Mouse (Mus musculus): ENCODE measurements around the gene Rb1. TPM values are rescaled to one million over a fixed set of nuclear protein-coding genes. Genes with fewer than 3 reads are reported as not detected.
A peak's percentile ranks its signal among the peaks of the same experiment; 100 is the strongest.

Gene Rb1
- polyA plus RNA-seq (2012; rRNA removed), result 5.0 and 9.0 TPM in 2 replicates

GRCm38 (mm10) chr14:73325456-73326381, at the start of gene Rb1:
Gene Rb1 (minus strand): TSS chr14:73325822.
- DNase-seq (ENCODE audit: low read depth, low spot score), result no peak
- under 1% methylated on average over 123 of the region's 135 CpGs for WGBS

- DNase-seq (ENCODE audit: low read depth, low spot score), result peak; percentile 73
- WGBS, result 12% methylated on average over 11 of the region's 11 CpGs
These were observed 48.8 kb upstream of the Rb1 start for GRCm38 (mm10) chr14:73374315-73374890.

GRCm38 (mm10) chr14:73373606-73374005, 48.0 kb upstream of the Rb1 start:
- DNase-seq (ENCODE audit: low read depth, low spot score), result no peak
- WGBS, result 38% methylated on average over 8 of the region's 8 CpGs

DNA sequence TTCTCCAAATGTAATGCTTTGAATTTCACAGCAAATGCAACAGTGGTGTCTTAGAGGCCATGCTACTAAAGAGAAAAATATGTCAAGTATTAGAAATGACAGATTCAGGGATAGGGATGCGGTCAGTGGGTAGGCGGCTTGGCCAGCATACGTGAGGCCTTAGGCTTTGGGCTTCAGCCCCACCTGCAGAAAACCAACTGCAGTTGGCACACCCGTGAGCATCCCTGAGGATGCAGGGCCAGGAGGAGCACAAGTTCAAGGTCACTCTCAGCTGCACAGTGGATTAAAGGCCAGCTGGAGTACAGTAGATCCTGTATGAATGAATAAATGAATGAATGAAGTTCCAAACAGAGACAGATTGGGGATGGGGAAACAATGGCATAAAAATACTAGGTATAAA, 47.4 kb upstream of the Rb1 start:
- no peak for DNase-seq (ENCODE audit: low read depth, low spot score)
- WGBS, result 83% methylated on average over 4 of the region's 4 CpGs

- WGBS, result 60% methylated on average over 4 of the region's 4 CpGs
- no peak for DNase-seq (ENCODE audit: low read depth, low spot score)
These were observed 46.0 kb upstream of the Rb1 start for GRCm38 (mm10) chr14:73371577-73371976.

GRCm38 (mm10) chr14:73370695-73371372, 45.2 kb upstream of the Rb1 start:
- 70% methylated on average over 23 of the region's 23 CpGs for WGBS
- DNase-seq (ENCODE audit: low read depth, low spot score), result no peak

- DNase-seq (ENCODE audit: low read depth, low spot score), result no peak
- 70% methylated on average over 11 of the region's 11 CpGs for whole genome bisulfite sequencing
These were observed 44.6 kb upstream of the Rb1 start for GRCm38 (mm10) chr14:73370078-73370670.

- no peak for DNase-seq (ENCODE audit: low read depth, low spot score)
- WGBS, result 65% methylated on average over 4 of the region's 4 CpGs
These were observed 44.0 kb upstream of the Rb1 start for GRCm38 (mm10) chr14:73369634-73370033.

- WGBS, result 64% methylated on average over 13 of the region's 13 CpGs
- no peak for DNase-seq (ENCODE audit: low read depth, low spot score)
These were observed 43.3 kb upstream of the Rb1 start for GRCm38 (mm10) chr14:73368966-73369365.

GRCm38 (mm10) chr14:73368221-73368620, 42.6 kb upstream of the Rb1 start:
- no peak for DNase-seq (ENCODE audit: low read depth, low spot score)
- 93% methylated on average over 13 of the region's 13 CpGs for WGBS

GRCm38 (mm10) chr14:73366278-73366677, 40.7 kb upstream of the Rb1 start:
- DNase-seq (ENCODE audit: low read depth, low spot score), result no peak
- WGBS, result 81% methylated on average over 11 of the region's 11 CpGs

- 95% methylated on average over 11 of the region's 11 CpGs for WGBS
These were observed 38.2 kb upstream of the Rb1 start for GRCm38 (mm10) chr14:73363782-73364181.

GRCm38 (mm10) chr14:73354700-73355099, 29.1 kb upstream of the Rb1 start:
- no peak for DNase-seq (ENCODE audit: low read depth, low spot score)
- WGBS, result 89% methylated on average over 8 of the region's 8 CpGs

More at GRCm38 (mm10) chr14:73363782-73364181, 38.2 kb upstream of the Rb1 start:
- DNase-seq (ENCODE audit: low read depth, low spot score), result no peak

GRCm38 (mm10) chr14:73351118-73351517, 25.5 kb upstream of the Rb1 start:
- WGBS, result 96% methylated on average over 5 of the region's 5 CpGs
- no peak for DNase-seq (ENCODE audit: low read depth, low spot score)

DNA sequence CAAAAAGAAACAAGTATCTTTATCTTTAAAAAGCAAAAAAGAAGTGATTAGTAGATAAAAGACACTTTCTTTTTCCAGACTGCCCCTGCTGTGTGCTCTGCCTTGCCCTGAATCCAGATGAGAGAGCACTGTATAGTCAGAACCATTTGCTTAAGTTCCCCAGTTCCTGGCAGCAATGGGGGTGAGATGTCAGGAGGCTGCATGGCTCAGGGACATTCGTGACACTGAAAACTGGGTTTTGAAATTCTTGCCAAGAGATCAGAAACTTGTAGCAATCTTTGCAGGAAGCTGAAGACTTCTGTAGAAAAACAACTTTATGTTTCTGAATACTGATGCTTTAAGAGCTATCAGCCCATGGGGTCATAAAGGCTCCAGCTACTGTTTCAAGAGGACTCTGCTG, 24.4 kb upstream of the Rb1 start:
- WGBS, result 85% methylated on average over 1 of the region's 1 CpGs
- no peak for DNase-seq (ENCODE audit: low read depth, low spot score)

DNA sequence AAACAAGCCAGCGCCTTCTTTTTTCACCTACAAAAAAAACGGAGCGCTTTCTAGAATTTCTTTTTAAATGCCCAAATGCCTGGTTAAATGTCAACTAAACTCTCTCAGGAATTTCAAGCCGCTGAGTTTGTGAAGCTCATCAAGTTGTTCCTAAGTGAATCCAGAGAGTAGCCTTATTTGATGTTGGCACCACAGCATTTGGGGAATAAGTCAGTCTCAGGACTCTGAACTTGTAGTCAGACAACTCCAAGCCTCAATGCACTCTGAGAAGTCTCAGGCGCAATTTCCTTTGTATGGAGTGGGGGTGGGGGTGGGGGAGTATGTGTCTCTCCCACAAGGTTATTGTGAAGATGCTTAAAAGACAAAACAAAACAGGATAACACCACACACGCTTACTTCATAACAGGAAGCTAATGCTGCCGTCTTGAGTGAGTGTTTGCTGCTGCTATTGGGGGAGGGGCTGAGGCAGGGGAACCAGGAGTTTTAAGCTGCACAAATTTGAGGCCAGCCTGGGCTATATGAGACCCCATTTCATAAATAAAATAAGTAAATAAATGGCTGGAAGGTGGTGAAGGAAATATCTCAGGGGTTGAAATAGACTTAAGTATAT, 23.5 kb upstream of the Rb1 start:
- DNase-seq (ENCODE audit: low read depth, low spot score), result no peak
- WGBS, result 66% methylated on average over 7 of the region's 7 CpGs

- 77% methylated on average over 9 of the region's 9 CpGs for WGBS
- DNase-seq (ENCODE audit: low read depth, low spot score), result no peak
These were observed 21.7 kb upstream of the Rb1 start for GRCm38 (mm10) chr14:73347302-73347701.

DNA sequence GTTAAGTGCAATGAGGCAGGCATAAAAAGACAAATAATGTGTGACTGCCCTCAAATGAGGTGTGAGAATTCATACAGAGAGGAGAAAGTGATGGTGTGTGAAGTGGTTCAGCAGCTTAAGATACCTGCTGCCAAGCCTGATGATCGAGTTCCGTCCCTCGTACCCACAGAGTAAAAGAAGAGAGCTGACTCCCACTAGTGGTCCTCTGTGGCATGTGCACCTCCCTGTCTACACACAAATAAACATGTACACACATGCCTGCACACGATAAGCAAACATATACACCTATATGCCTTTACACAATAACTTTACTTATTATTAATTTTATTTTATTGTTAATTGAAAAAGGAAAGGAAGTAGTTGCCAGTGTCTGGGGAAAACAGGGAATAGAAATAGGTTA, 20.0 kb upstream of the Rb1 start:
- no peak for DNase-seq (ENCODE audit: low read depth, low spot score)
- 94% methylated on average over 4 of the region's 4 CpGs for WGBS

GRCm38 (mm10) chr14:73340051-73340755, 14.6 kb upstream of the Rb1 start:
- 58% methylated on average over 6 of the region's 6 CpGs for WGBS
- DNase-seq (ENCODE audit: low read depth, low spot score), result no peak
